Mouse (Mus musculus) T-cell, adult 66 days (primary cell): ENCODE measurements around the gene Nmbr. TPM values are rescaled to one million over a fixed set of nuclear protein-coding genes. Genes with fewer than 3 reads are reported as not detected.

Source experiments
- total RNA-seq, 2 experiments: library from RNA; stranded (reverse); gene quantifications; 3 replicates in 1 of 2; 4 replicates in 1 of 2; pipeline ENCODE4 v1.2.4; 2023

Nmbr gene
- not detected for total RNA-seq

DNA sequence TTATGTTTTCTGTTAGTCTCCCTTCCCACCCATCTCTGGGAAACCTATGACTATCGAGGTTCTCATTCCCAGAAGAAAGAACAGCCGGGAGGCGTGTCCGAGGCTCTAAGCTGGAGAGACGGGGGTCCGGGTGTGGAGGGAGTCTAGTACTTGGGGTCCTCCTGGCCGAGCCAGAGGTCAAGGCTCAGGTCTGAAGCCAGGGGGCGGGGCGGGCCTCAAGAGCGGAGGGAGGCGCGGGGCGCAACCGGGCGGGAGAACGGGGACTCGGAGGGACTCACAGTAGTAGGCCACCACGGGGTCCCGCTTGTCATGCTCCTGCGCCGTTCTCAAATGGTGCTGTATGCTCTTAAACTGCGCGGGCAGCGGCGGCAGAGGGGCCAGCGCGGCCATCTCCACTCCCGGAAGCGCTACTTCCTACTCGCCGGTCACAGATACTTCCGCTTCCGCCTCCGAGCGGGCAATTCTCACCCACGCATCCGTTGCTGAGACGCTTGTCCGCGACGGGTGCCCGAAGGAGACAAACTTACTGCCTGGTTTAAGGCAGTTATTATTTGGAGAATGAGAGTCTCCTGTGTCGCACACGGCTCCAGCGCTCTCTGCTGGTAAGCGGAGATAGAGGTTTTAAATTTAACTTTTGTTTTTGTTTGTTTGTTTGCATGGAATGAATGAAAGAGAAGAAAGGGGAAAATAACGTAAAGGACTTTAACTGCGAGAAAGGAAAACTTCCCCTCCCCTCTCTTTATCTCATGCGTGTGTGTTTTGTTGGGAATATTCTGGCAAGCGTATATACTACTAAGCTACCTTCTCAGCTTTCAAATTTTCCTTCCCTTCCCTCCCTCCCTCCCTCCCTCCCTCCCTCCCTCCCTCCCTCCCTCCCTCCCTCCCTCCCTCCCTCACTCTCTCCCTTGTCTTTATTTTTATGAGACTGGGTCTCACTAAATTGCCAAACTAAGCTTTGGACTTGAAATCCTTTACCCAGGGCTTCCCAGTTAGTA is at the start of gene Nmbr, which contains the start of gene Vta1:
Nmbr (plus strand) TSS at position 520 of the 995 bp plus-strand sequence.
Vta1 (minus strand) TSS at position 489 of the 995 bp plus-strand sequence.

DNA sequence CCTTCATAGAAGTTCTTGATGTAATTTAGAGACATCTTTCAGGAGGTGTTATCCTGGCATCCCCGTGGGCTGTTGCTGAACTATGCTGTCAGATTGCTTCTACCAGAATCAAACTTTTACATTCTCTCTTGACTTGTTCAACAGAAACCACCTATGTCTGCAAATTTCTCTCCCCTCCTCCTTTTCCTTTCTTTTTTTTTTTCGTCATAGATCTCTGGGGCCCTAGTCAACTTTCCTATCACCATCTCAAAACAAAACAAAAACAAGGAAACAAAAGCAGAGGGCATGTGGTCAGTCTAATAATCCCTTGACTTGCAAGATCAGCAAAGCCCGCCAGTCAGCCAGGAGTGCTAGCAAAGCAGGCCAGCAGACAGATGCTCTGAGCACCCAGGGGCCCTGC is 12.7 kb downstream of the Nmbr start, which contains the start of gene Gje1:
Gje1 (minus strand) TSS at position 101 of the 400 bp plus-strand sequence.

Other genes with a start within 250 kb of the Nmbr start
- gene Adgrg6, start 159.9 kb upstream of the Nmbr start, total RNA-seq: not detected
- gene Vta1, start within 50 bp of the Nmbr start, total RNA-seq: 10 to 100 TPM; 40.7 to 47.7 TPM
- gene Gje1, start 12.6 kb downstream of the Nmbr start, total RNA-seq: not detected